Mouse (Mus musculus) testis, adult 2 months (tissue): ENCODE measurements around the gene Dpagt1.

ENCODE experiments used
- CTCF ChIP-seq: fragments of 200-500 bp; IDR thresholded peaks from 2 replicates; pipeline ENCODE4 v1.5.1; 2012; ENCODE audit warnings: low read depth, mild to moderate bottlenecking, inconsistent platforms, low read length, moderate library complexity; ENCODE audit not compliant: control insufficient read depth, insufficient read depth, insufficient replicate concordance
- POLR2A ChIP-seq: fragments of 200-500 bp; IDR thresholded peaks from 2 replicates; pipeline ENCODE4 v1.6.1; 2012; ENCODE audit warnings: low read depth, mild to moderate bottlenecking, inconsistent platforms, low read length, moderate library complexity; ENCODE audit not compliant: control insufficient read depth

GRCm38 (mm10) chr9:44335331-44336092 lies 9.7 kb downstream of the Dpagt1 start:
- TF ChIP-seq CTCF (0 out of 2 replicates have a peak, but pooled peaks have one; percentile 7), POLR2A (peak; percentile 47; the same call in 1 of the 2 replicates)
